Mouse (Mus musculus): ENCODE data around the gene Btn2a2. TPM values are rescaled to one million over a fixed set of nuclear protein-coding genes. Genes with fewer than 3 reads are reported as not detected.
"Not testable (repeated sequence)": the region's sequence is repeated elsewhere in the genome, so short reads cannot be mapped to it uniquely, and the experiment has no call there.

The Btn2a2 gene
- polyA plus RNA-seq (2012; rRNA removed) = not detected in 2 replicates

GRCm38 (mm10) chr13:23488400-23489322 is at the start of gene Btn2a2:
Btn2a2 (minus strand) TSS chr13:23488857.
- DNase-seq = no peak
- 6% methylated on average over 13 of the region's 14 CpGs for WGBS
- Histone ChIP-seq H3K4me3 (replicated peaks; ENCODE audit: extremely low read depth, low read depth, low read length) (peak within 1 kb of the TSS; percentile 27), H3K4me1 (ENCODE audit: control insufficient read depth, insufficient read depth, low read length) (peaks cover 2% of the 10 kb centered on the region; the same call in 1 of the 2 replicates)
- TF ChIP-seq CTCF (IDR thresholded peaks at IDR 0.05; ENCODE audit: insufficient read depth, low read length) = no peak
- TF ChIP-seq POLR2A (IDR thresholded peaks at IDR 0.05; ENCODE audit: borderline replicate concordance, extremely low read depth, low read depth, low read length) = no peak

- Histone ChIP-seq H3K4me3 (replicated peaks; ENCODE audit: extremely low read depth, low read depth, low read length) (no peak overlapping the region), H3K4me1 (ENCODE audit: control insufficient read depth, insufficient read depth, low read length) (peaks cover 2% of the 10 kb centered on the region; the same call in 1 of the 2 replicates)
- no peak for TF ChIP-seq CTCF (IDR thresholded peaks at IDR 0.05; ENCODE audit: insufficient read depth, low read length)
- TF ChIP-seq POLR2A (IDR thresholded peaks at IDR 0.05; ENCODE audit: borderline replicate concordance, extremely low read depth, low read depth, low read length) = no peak
- 81% methylated on average over 5 of the region's 5 CpGs for WGBS
- no peak for DNase-seq
These were observed 49.6 kb upstream of the Btn2a2 start for GRCm38 (mm10) chr13:23538249-23538648.

DNA sequence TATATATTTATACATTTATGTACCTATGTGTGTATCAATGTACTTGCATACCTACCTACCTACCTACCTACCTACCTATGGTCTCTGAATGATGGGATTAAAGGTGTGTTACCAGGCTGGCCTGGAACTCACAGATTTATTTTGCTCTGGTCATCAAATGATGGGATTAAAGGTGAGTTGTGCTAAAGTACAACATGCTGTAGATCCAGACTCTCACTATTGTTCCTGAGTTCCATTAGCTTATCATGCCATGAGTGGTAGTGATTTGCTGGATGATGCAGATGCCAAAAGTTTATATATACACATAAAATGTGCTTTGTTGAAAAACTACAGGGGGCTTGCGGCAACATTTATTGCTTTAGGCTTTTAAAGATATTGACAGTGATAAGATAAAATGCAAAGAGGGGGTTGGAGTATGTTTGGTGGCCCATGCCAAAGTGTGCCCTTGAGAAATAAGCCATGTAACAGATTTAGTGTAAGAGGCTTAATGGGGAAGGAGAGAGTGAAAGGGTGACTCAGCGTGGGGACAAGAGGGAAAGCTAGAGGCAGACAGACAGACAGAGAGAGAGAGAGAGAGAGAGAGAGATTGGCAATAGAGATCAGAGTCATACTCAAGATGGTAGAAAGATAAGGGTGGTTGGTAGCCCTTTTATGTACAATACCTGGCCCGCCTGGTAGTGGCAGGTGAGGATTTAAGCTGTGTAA is 48.5 kb upstream of the Btn2a2 start:
- DNase-seq = no peak
- Histone ChIP-seq H3K4me3 (replicated peaks; ENCODE audit: extremely low read depth, low read depth, low read length) (no peak overlapping the region), H3K4me1 (ENCODE audit: control insufficient read depth, insufficient read depth, low read length) (peaks cover 2% of the 10 kb centered on the region; the same call in 1 of the 2 replicates)
- TF ChIP-seq CTCF (IDR thresholded peaks at IDR 0.05; ENCODE audit: insufficient read depth, low read length) (no peak), POLR2A (IDR thresholded peaks at IDR 0.05; ENCODE audit: borderline replicate concordance, extremely low read depth, low read depth, low read length) (no peak)
- 64% methylated on average over 3 of the region's 3 CpGs for WGBS

DNA sequence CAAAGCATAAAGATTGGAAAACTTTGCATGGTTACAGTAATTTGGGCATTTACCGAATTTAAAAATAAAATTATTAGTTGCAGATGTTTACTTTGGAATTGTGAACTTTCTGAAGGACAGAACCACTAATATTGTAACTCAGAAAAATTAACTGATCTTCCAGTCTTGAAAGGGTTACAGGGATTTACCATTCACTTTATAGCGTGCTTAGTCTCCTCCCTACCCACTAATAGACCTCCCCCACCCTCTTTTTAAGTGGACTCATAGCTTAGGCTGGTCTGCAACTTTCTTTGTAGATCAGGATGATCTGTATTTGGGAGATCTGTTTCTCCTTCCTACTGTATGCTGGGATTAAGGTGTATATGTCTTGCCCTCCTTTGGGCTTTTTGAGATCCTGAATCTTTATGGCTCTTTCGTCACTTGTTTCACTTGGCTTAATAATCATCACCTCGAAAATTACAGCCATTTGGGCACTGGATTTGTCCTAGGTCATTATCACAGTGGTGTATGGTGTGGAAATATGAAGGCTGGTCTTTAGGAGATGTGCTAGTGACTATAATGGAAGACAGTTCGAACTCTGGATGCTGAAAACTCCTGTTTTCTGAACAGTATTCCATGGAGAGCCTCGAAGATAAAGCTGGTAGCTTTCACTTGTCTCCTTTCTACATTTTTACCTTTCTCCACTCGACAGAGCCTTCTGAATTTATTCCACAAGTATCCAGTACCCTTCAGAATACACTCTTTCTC is 47.6 kb upstream of the Btn2a2 start:
- no peak for TF ChIP-seq POLR2A (IDR thresholded peaks at IDR 0.05; ENCODE audit: borderline replicate concordance, extremely low read depth, low read depth, low read length)
- no peak for TF ChIP-seq CTCF (IDR thresholded peaks at IDR 0.05; ENCODE audit: insufficient read depth, low read length)
- no peak for DNase-seq
- H3K4me3 ChIP-seq (replicated peaks; ENCODE audit: extremely low read depth, low read depth, low read length) = no peak overlapping the region
- 17% methylated on average over 7 of the region's 7 CpGs for WGBS
- H3K4me1 ChIP-seq (ENCODE audit: control insufficient read depth, insufficient read depth, low read length) = peaks cover 2% of the 10 kb centered on the region; the same call in 1 of the 2 replicates

DNA sequence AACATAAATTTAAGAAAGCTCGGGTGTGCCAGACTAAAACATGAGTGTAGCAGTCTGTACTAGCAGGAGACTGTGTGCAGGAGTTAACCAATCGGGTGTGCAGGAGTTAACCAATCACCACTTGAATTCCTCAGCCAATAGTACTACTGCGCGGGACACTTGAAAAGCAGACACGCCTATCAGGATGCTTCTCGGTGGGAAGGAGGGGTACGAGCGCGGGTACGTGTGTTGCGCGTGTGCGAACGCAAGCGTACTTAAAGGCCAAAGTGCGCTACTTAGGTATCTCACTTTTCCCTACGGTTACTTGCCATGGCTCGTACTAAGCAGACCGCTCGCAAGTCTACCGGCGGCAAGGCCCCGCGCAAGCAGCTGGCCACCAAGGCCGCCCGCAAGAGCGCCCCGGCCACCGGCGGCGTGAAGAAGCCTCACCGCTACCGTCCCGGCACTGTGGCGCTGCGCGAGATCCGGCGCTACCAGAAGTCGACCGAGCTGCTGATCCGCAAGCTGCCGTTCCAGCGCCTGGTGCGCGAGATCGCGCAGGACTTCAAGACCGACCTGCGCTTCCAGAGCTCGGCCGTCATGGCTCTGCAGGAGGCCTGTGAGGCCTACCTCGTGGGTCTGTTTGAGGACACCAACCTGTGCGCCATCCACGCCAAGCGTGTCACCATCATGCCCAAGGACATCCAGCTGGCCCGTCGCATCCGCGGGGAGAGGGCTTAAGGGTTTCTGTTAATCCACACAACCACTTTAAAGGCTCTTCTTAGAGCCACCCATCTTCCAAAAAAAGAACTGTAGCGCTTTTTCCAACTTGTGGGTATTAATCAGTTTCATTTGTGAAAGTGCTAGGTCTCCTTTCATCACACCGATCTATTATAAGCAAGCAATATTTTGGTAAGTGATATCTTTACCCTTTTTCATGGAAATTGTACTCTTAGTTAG is 46.7 kb upstream of the Btn2a2 start, which contains the start of gene Hist1h3g:
TSS of gene Hist1h3g (plus strand) at position 286 of the 939 bp plus-strand sequence.
- not testable (repeated sequence) for H3K4me1 ChIP-seq (ENCODE audit: control insufficient read depth, insufficient read depth, low read length)
- H3K4me3 ChIP-seq (replicated peaks; ENCODE audit: extremely low read depth, low read depth, low read length) = peak within 1 kb of the TSS; percentile 59
- WGBS = 1% methylated on average over 49 of the region's 62 CpGs
- peak; percentile 78 for DNase-seq

DNA sequence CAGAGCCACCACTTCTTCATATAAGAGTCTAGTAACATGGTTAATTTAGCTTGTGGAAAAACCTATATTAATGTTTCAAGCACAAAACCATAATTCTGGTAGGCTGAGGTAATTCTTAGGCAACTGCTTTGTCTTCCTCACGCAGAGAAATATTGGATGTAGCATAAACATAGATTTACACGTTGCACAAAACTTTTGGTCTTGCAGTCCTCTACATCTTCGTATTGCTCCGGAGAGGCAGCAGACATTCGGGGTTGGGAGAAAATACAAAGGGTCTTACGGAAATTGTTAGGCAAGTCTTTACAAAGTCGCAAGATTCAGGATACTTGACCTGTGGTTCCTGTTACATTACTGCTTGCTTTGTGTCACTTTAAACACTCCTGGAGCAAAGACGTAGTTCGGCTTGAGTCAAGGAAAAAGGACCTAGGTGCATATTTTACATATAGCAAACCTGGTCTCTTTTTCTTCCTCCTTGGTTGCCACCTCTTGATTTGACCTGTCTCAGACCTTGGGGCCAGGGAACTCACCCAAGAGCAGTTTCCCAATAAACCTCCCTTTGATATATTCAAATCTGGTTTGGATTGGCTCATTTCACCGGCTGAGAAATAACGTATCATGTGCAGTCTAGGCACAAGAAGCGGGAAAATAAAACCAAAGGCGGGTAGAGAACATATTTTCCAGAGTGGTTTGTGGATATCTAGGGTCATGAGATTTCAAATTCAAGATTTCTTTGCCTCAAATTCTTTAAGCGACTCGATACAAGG is 45.9 kb upstream of the Btn2a2 start:
- peak overlapping the region; percentile 13 for H3K4me3 ChIP-seq (replicated peaks; ENCODE audit: extremely low read depth, low read depth, low read length)
- peaks cover 2% of the 10 kb centered on the region for H3K4me1 ChIP-seq (ENCODE audit: control insufficient read depth, insufficient read depth, low read length)
- under 1% methylated on average over 15 of the region's 15 CpGs for WGBS
- no peak for TF ChIP-seq CTCF (IDR thresholded peaks at IDR 0.05; ENCODE audit: insufficient read depth, low read length)
- no peak for TF ChIP-seq POLR2A (IDR thresholded peaks at IDR 0.05; ENCODE audit: borderline replicate concordance, extremely low read depth, low read depth, low read length)
- DNase-seq = no peak

DNA sequence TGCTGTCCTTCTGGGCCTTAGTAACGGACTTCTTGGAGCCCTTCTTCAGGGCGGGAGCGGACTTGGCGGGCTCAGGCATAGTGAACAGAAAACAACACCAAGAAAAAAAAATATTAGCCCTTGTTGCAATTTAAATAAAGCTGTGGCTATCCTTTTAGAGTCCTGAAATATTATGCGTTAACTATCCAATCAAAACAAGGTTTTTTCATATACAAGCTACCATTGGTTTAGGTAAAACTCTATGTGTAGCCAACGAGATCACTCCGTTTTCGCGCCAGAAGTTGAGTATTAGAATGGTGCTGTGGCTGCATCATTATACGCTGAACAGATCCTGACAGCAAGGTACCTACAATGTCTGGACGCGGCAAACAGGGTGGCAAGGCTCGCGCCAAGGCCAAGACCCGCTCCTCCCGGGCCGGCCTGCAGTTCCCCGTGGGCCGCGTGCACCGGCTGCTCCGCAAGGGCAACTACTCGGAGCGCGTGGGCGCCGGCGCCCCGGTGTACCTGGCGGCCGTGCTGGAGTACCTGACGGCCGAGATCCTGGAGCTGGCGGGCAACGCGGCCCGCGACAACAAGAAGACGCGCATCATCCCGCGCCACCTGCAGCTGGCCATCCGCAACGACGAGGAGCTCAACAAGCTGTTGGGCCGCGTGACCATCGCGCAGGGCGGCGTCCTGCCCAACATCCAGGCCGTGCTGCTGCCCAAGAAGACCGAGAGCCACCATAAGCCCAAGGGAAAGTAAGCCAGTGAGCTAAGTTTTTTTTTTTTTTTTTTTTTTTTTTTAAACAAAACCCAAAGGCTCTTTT is 45.1 kb upstream of the Btn2a2 start, which contains the start of gene Hist1h2af:
TSS of gene Hist1h2af (plus strand) at position 347 of the 808 bp plus-strand sequence.
- DNase-seq = peak; percentile 34
- not testable (repeated sequence) for H3K4me3 ChIP-seq (replicated peaks; ENCODE audit: extremely low read depth, low read depth, low read length); H3K4me1 ChIP-seq (ENCODE audit: control insufficient read depth, insufficient read depth, low read length)
- WGBS = under 1% methylated on average over 28 of the region's 53 CpGs

Data from lung, adult 2 months (tissue).